Mouse (Mus musculus) erythroblast, embryonic 14.5 days (primary cell): Measurements from ENCODE around the gene Dnajc27.

Experiments used
- GATA1 ChIP-seq: IDR thresholded peaks from 2 replicates; pipeline ENCODE4 v1.6.1; 2012; ENCODE audit warnings: low read length, inconsistent platforms, mixed read lengths
- TAL1 ChIP-seq: IDR thresholded peaks from 3 replicates; pipeline ENCODE4 v1.6.1; 2012; ENCODE audit warnings: low read length, inconsistent platforms, mixed read lengths

DNA sequence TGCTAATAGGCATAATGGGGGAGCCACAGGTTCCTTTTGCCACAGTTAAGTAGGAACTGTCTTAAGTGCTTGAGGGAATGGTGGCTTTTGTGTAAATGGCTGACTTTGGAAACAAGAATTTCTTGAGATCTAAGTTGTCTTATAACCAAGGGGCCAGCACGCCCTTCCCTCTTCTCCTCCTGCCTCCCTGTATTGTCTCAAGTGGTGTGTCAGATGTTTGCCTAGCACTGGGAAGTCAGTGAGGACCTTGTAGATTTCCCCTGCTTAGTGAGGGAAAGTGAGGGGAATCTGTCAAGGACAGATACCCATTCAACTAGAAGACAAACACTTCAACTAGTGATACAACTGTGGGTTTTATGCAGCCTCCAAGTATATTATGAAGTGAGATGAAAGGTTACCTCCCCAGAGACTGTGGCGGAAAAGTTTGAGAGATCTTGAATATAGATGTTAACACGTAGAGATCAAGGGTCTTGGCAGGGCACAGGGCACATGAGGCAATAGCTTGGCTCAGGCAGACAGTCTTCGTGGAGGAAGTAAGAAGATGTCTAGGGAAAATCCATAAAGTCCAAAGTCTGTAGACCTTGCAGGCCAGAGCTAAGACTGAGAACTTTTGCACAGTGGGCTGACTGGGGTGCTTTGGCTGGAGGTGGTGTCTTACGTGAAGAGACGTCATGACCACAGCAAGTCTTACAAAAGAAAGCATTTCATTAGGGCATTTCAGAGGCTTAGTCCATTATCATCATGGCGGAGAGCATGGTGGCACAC lies 76.7 kb downstream of the Dnajc27 start:
- TF ChIP-seq TAL1 (no peak), GATA1 (no peak)
